Mouse (Mus musculus) layer of hippocampus, adult 2 months (tissue): Measurements from ENCODE around the gene Serpinb9c. TPM values are rescaled to one million over a fixed set of nuclear protein-coding genes. Genes with fewer than 3 reads are reported as not detected.
"Not testable (repeated sequence)": the region's sequence is repeated elsewhere in the genome, so short reads cannot be mapped to it uniquely, and the experiment has no call there.

Source experiments
- DNase-seq, 2 experiments: peaks; one replicate each; pipeline ENCODE4 v3.0.0; 2022; ENCODE audit warnings: low spot score in 2 of 2
- H3K27ac ChIP-seq: fragments of 200-600 bp; 2 replicates; pipeline ENCODE4 v1.8.1; 2022
- H3K4me3 ChIP-seq: fragments of 200-600 bp; 2 replicates; pipeline ENCODE4 v1.8.1; 2022; ENCODE audit warnings: mild to moderate bottlenecking
- CTCF ChIP-seq: fragments of 200-600 bp; conservative IDR thresholded peaks from 2 replicates; pipeline ENCODE4 v1.8.1; 2022; ENCODE audit warnings: antibody characterized with exemption, mild to moderate bottlenecking, moderate library complexity
- long read RNA-seq, 2 experiments: library from polyadenylated mRNA; stranded (forward); transcript quantifications; one replicate each; pipeline ENCODE4 v2.0.0; 2021; ENCODE audit warnings: borderline mapping rate in 2 of 2
- total RNA-seq, 2 experiments: library from RNA; stranded (reverse); gene quantifications; 2 replicates each; pipeline ENCODE4 v1.2.3; 2021

Serpinb9c gene
- not detected for total RNA-seq
- long read RNA-seq, experiment 1: 0 reads
- long read RNA-seq, experiment 2: 0 reads

- no peak for TF ChIP-seq CTCF
- no peak for DNase-seq
- Histone ChIP-seq H3K4me3 (no peak within 1 kb of the TSS), H3K27ac (no peak within 1 kb of the TSS)
Observed at GRCm38 (mm10) chr13:33159642-33160041, at the start of gene Serpinb9c. TSS of gene Serpinb9c (minus strand) at chr13:33159742.

- Histone ChIP-seq H3K27ac (no peak overlapping the region), H3K4me3 (no peak overlapping the region)
- TF ChIP-seq CTCF: peak; percentile 52
- peak in 1 of 2 experiments; percentile 12 for DNase-seq
Observed at GRCm38 (mm10) chr13:33199740-33200139, 40.2 kb upstream of the Serpinb9c start.

DNA sequence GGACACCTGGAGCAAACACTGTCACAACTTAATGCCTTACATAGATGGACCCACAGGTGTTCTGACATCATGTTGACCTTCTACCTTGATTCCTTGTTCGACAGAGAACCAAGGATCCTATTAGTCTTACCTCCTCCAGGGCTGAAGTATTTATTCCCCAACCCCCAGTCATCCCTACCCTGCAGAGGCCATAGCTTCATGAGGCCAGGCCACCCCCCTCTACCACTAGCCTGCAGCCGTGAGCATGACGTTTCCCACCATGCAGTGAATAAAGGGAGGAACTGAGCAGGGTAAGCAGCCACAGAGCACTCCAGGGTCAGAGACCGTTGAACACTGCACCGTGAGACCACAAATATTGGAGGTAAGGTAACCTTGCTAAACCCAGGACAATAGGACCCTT lies 33.1 kb upstream of the Serpinb9c start, which contains the start of gene Serpinb9d:
Gene Serpinb9d (plus strand): TSS at position 301 of the 400 bp plus-strand sequence.
- H3K4me3 ChIP-seq: no peak within 1 kb of the TSS
- DNase-seq: no peak
- no peak within 1 kb of the TSS for H3K27ac ChIP-seq
- no peak for TF ChIP-seq CTCF

DNA sequence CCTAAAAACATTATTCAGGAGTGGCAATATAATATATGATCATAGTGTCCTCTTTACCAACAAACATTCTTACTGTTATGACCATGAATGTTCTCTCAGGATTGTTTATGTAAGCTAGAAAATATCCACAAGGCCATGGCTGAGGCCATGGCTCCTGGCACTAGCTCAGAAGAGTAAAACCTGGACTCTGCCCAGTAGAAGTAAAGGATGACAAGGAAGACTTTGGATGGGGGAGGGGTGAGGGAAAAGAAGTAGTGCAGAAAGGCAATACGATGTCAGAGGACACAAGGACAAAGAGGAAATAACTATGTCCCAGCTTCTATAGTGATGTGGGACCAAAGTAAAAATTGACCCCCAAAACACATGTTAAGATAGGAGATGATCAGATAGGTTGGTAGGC lies 30.9 kb upstream of the Serpinb9c start:
- H3K27ac ChIP-seq, H3K4me3 ChIP-seq, DNase-seq: not testable (repeated sequence)

GRCm38 (mm10) chr13:33141435-33141834 lies 18.1 kb downstream of the Serpinb9c start:
- Histone ChIP-seq H3K4me3 (no peak overlapping the region), H3K27ac (no peak overlapping the region)
- no peak for TF ChIP-seq CTCF
- no peak for DNase-seq

DNA sequence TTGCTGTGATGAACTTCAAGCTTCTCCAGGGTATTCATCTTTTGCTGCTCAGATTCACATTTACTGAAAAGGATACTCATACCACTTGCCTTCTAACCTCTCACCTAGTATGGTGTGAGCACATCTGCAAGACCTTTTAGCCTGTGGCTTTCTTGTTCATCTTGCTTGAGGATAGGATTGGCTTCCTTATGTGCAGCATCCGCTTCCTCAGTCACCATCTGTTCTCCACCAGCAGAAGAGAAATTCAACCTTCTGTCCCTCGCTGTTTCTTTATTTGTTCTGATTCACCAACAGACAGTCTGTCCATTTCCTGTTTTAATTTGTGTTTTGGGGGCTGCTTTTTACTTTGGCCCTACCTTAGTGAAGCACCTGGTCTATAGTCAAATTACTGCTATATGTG lies 21.8 kb downstream of the Serpinb9c start:
- no peak overlapping the region for H3K4me3 ChIP-seq
- TF ChIP-seq CTCF: no peak
- no peak overlapping the region for H3K27ac ChIP-seq
- DNase-seq: peak; percentile 7 to 21

DNA sequence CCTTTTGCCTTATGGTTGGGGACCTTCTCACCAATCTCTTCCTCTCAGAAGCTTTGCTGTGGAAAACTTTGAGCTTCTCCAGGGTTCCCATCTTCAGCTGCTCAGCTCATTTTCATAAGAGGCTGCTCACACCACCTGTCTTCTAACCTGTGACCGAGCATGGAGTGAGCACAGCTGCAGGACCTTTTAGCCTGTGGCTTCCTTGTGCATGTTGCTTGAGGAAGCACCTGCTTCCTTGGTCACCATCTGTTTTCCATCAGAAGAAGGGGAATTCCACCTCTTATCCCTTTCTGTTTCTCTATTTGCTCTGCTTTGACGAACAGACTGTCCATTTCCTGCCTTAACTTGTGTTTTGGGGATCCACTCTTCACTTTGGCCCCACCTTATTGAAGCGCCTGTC lies 46.5 kb downstream of the Serpinb9c start:
- DNase-seq: no peak
- no peak for TF ChIP-seq CTCF
- Histone ChIP-seq H3K27ac (no peak overlapping the region), H3K4me3 (no peak overlapping the region)

- TF ChIP-seq CTCF: no peak
- DNase-seq: no peak
- Histone ChIP-seq H3K4me3 (no peak overlapping the region), H3K27ac (no peak overlapping the region)
Observed at GRCm38 (mm10) chr13:33105626-33106025, 53.9 kb downstream of the Serpinb9c start.

Other genes starting within 250 kb of the Serpinb9c start
- 1 to 10 TPM in 1 of 2 experiments, under 1 TPM in 1; 0.97 to 1.0 TPM for gene Serpinb6b, start 194.5 kb downstream of the Serpinb9c start, total RNA-seq
- gene Serpinb9, start 156.5 kb downstream of the Serpinb9c start, total RNA-seq: 1 to 10 TPM; 5.4 TPM
- not detected for gene Serpinb9b, start 132.3 kb downstream of the Serpinb9c start, total RNA-seq
- gene Serpinb1b, start 81.2 kb downstream of the Serpinb9c start, total RNA-seq: under 1 TPM; 0.42 to 0.44 TPM
- gene Serpinb9d, start 33.2 kb upstream of the Serpinb9c start, total RNA-seq: not detected
- gene Serpinb9e, start 89.9 kb upstream of the Serpinb9c start, total RNA-seq: not detected
- gene Serpinb9f, start 164.3 kb upstream of the Serpinb9c start, total RNA-seq: not detected
- gene Gm11397, start 236.0 kb upstream of the Serpinb9c start, total RNA-seq: not detected